Mouse (Mus musculus): ENCODE measurements at regions not wholly inside any gene's neighbourhood (a gene's known extent, or its start where the extent isn't known, plus 50 kb on each side); places are given as distances from the start of the nearest gene placed in this dataset.
A peak's percentile ranks its signal among the peaks of the same experiment; 100 is the strongest.

DNA sequence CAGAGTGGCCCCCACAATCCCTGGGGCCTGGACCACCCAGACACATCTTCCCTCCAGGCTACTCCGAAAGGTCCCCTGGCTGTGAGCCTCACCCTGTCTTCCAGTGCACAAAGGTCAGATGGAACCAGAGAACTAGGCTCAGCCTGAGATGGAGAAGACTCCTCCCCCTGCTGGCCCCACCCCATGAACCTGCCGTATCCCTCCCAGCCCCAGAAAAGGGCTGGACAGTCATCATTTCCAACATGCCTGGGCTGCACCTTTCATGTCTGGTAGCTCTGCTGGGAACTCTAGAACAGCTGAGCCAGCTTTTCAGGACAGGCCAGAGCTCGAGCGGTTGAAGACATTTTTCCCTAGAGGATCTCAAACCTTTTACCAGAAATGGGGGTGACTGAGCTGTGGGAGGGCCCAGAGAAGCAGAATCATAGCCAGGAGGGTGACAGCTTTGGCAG, 77.8 kb downstream of the Zfp36l1 start:
- Histone ChIP-seq H3K9me3 (replicated peaks; ENCODE audit: insufficient read depth, low read length) (no peaks in the 10 kb centered on the region), H3K27ac (ENCODE audit: control insufficient read depth, low read depth, low read length) (peak overlapping the region; percentile 60), H3K36me3 (ENCODE audit: control insufficient read depth in 1 of 2, insufficient read depth in 2 of 2, low read length in 2 of 2) (peaks cover 0 to 28% of the 10 kb centered on the region in 2 experiments; a peak in 2 of 4 replicates), H3K4me1 (ENCODE audit: control insufficient read depth in 1 of 2, insufficient read depth in 2 of 2, low read length in 2 of 2) (peaks cover 18 to 33% of the 10 kb centered on the region in 2 experiments), H3K79me2 (ENCODE audit: control insufficient read depth, insufficient read depth, low read length, poor library complexity) (no peaks in the 10 kb centered on the region), H3K4me3 (ENCODE audit: control insufficient read depth in 1 of 2, insufficient read depth in 1 of 2, low read depth in 2 of 2, low read length in 2 of 2) (peak overlapping the region in 1 of 2 experiments; percentile 34; a peak in 1 of 4 replicates), H3K27me3 (ENCODE audit: control insufficient read depth in 1 of 2, insufficient read depth in 2 of 2, low read length in 2 of 2) (no peaks in the 10 kb centered on the region), H3K9ac (ENCODE audit: control insufficient read depth, low read depth, low read length, poor library complexity, severe bottlenecking) (peak overlapping the region; percentile 37)
- peak; percentile 21 for DNase-seq (ENCODE audit: low read depth, low spot score)
- TF ChIP-seq ZNF384 (IDR thresholded peaks at IDR 0.05; ENCODE audit: low read depth, low read length) (no peak), MAZ (IDR thresholded peaks at IDR 0.05; ENCODE audit: low read depth, low read length) (no peak), HCFC1 (IDR thresholded peaks at IDR 0.05; ENCODE audit: low read depth, low read length) (no peak), BHLHE40 (IDR thresholded peaks at IDR 0.05; ENCODE audit: borderline replicate concordance, low read depth, low read length) (no peak)

DNA sequence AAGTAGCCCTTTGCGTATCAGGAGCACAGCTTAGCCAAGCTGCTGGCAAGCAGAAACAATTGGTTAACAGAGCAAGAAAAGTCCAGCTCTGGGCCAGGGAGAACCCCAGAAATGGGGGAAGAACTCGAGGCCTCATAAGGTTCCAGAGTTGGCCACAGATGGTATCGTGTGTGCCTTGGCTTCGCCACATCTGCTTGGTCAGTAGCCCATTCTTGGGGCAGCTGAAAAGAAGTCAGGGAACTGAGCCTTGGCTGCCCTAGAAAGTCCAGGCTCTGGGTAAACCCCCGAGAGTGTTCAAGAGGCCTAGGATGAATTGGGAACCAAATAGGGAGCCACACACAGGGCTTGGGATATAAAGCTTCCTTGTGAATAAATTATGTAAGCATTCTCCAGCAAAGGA, 78.7 kb downstream of the Zfp36l1 start:
- Histone ChIP-seq H3K36me3 (ENCODE audit: control insufficient read depth in 1 of 2, insufficient read depth in 2 of 2, low read length in 2 of 2) (peaks cover 0 to 24% of the 10 kb centered on the region in 2 experiments; a peak in 2 of 4 replicates), H3K27me3 (ENCODE audit: control insufficient read depth in 1 of 2, insufficient read depth in 2 of 2, low read length in 2 of 2) (no peaks in the 10 kb centered on the region), H3K79me2 (ENCODE audit: control insufficient read depth, insufficient read depth, low read length, poor library complexity) (no peaks in the 10 kb centered on the region), H3K4me1 (ENCODE audit: control insufficient read depth in 1 of 2, insufficient read depth in 2 of 2, low read length in 2 of 2) (peaks cover 15 to 27% of the 10 kb centered on the region in 2 experiments), H3K9ac (ENCODE audit: control insufficient read depth, low read depth, low read length, poor library complexity, severe bottlenecking) (no peak overlapping the region), H3K9me3 (replicated peaks; ENCODE audit: insufficient read depth, low read length) (no peaks in the 10 kb centered on the region), H3K27ac (ENCODE audit: control insufficient read depth, low read depth, low read length) (no peak overlapping the region), H3K4me3 (ENCODE audit: control insufficient read depth in 1 of 2, insufficient read depth in 1 of 2, low read depth in 2 of 2, low read length in 2 of 2) (no peak overlapping the region)
- TF ChIP-seq POLR2A (IDR thresholded peaks at IDR 0.05; ENCODE audit: control insufficient read depth in 1 of 2, insufficient read depth in 1 of 2, low read depth in 1 of 2, low read length in 2 of 2, poor library complexity in 1 of 2) (no peak), USF2 (IDR thresholded peaks at IDR 0.05; ENCODE audit: borderline replicate concordance in 1 of 2, insufficient read depth in 1 of 2, low read depth in 1 of 2, low read length in 2 of 2) (no peak), TAL1 (IDR thresholded peaks at IDR 0.05; ENCODE audit: low read length) (no peak), MEF2A (IDR thresholded peaks at IDR 0.05; ENCODE audit: extremely low read depth, insufficient replicate concordance, low read depth, low read length, poor library complexity, severe bottlenecking) (no peak), GABPA (IDR thresholded peaks at IDR 0.05; ENCODE audit: low read depth, low read length) (no peak), SMC3 (IDR thresholded peaks at IDR 0.05; ENCODE audit: low read depth, low read length) (no peak), POLR2AphosphoS5 (IDR thresholded peaks at IDR 0.05; ENCODE audit: borderline replicate concordance, low read depth, low read length) (no peak), UBTF (IDR thresholded peaks at IDR 0.05; ENCODE audit: borderline replicate concordance, insufficient read depth, low read depth, low read length) (no peak), E2F4 (IDR thresholded peaks at IDR 0.05; ENCODE audit: borderline replicate concordance, low read depth, low read length) (no peak), CTCF (IDR thresholded peaks at IDR 0.05 in 2 of 3, conservative IDR thresholded peaks at IDR 0.05 in 1 of 3; ENCODE audit: control insufficient read depth in 1 of 3, insufficient read depth in 1 of 3, low read depth in 2 of 3, low read length in 3 of 3, poor library complexity in 1 of 3, severe bottlenecking in 1 of 3) (no peak), MYC (IDR thresholded peaks at IDR 0.05; ENCODE audit: low read depth, low read length) (no peak), GATA1 (IDR thresholded peaks at IDR 0.05; ENCODE audit: low read depth, low read length) (no peak), ELF1 (IDR thresholded peaks at IDR 0.05; ENCODE audit: low read depth, low read length) (no peak), ZKSCAN1 (IDR thresholded peaks at IDR 0.05; ENCODE audit: low read depth, low read length) (no peak), MAX (IDR thresholded peaks at IDR 0.05; ENCODE audit: low read length) (no peak), SIN3A (IDR thresholded peaks at IDR 0.05; ENCODE audit: low read length) (no peak), NELFE (IDR thresholded peaks at IDR 0.05; ENCODE audit: low read depth, low read length) (no peak)
- no peak for DNase-seq (ENCODE audit: low read depth, low spot score)
